Mouse (Mus musculus) heart, embryonic 10.5 days (tissue): ENCODE data around the gene Sos2. TPM values are rescaled to one million over a fixed set of nuclear protein-coding genes. Genes with fewer than 3 reads are reported as not detected.
"Not testable (repeated sequence)": the region's sequence is repeated elsewhere in the genome, so short reads cannot be mapped to it uniquely, and the experiment has no call there.

Experiments
- DNase-seq: peaks from one replicate; pipeline ENCODE4 v3.0.0-alpha.2; 2017; ENCODE audit warnings: low spot score
- H3K27ac ChIP-seq: fragments of 300-500 bp; sonication (generic); 2 replicates; pipeline ENCODE4 v1.5.1; 2016; ENCODE audit warnings: mild to moderate bottlenecking
- H3K27me3 ChIP-seq: fragments of 300-500 bp; sonication (generic); 2 replicates; pipeline ENCODE4 v1.6.1; 2016; ENCODE audit warnings: mild to moderate bottlenecking; ENCODE audit not compliant: poor library complexity, insufficient read depth, severe bottlenecking
- H3K36me3 ChIP-seq: fragments of 300-500 bp; sonication (generic); 2 replicates; pipeline ENCODE4 v1.6.1; 2016; ENCODE audit warnings: mild to moderate bottlenecking, moderate library complexity
- H3K4me1 ChIP-seq: fragments of 300-500 bp; sonication (generic); 2 replicates; pipeline ENCODE4 v1.6.1; 2016; ENCODE audit warnings: mild to moderate bottlenecking
- H3K4me3 ChIP-seq: fragments of 300-500 bp; sonication (generic); 2 replicates; pipeline ENCODE4 v1.5.1; 2016; ENCODE audit warnings: mild to moderate bottlenecking, moderate library complexity
- H3K9me3 ChIP-seq: fragments of 300-500 bp; sonication (generic); 2 replicates; pipeline ENCODE4 v1.6.1; 2016; ENCODE audit warnings: mild to moderate bottlenecking, moderate library complexity
- WGBS: fragments of 180-500 bp; shearing (Covaris S2); methylation state at CpG from one replicate; pipeline ENCODE4 v1.1.7; 2016; 5-methylcytosine and 5-hydroxymethylcytosine counted together
- polyA plus RNA-seq: library from polyadenylated mRNA; unstranded; fragments of >200 nt; fragmentation: Nextera tagmentation; extraction: Ambion mirVana; gene quantifications from 2 replicates; pipeline ENCODE4 v1.2.1, GENCODE M21; 2016

Sos2 gene
- polyA plus RNA-seq, 1 experiment from 2014 or later: 6.8 TPM

- not testable (repeated sequence) for H3K9me3 ChIP-seq, H3K4me3 ChIP-seq, H3K4me1 ChIP-seq, H3K27ac ChIP-seq, H3K27me3 ChIP-seq
- DNase-seq: peak; percentile 82
- H3K36me3 ChIP-seq: peaks cover 27% of the 10 kb centered on the region
Measured at GRCm38 (mm10) chr12:69653973-69654372, 27.7 kb downstream of the Sos2 start.

GRCm38 (mm10) chr12:69649511-69649910 is 32.1 kb downstream of the Sos2 start:
- H3K27me3 ChIP-seq: no peaks in the 10 kb centered on the region
- peaks cover 46% of the 10 kb centered on the region for H3K36me3 ChIP-seq
- H3K4me1 ChIP-seq: 0 out of 2 replicates have a peak, but pooled peaks cover 3% of the 10 kb centered on the region
- H3K9me3 ChIP-seq: peaks cover 3% of the 10 kb centered on the region; the same call in 1 of the 2 replicates
- no peak overlapping the region for H3K4me3 ChIP-seq
- DNase-seq: no peak
- H3K27ac ChIP-seq: no peak overlapping the region
- WGBS: 90% methylated on average over 8 of the region's 8 CpGs

- H3K4me1 ChIP-seq: 0 out of 2 replicates have a peak, but pooled peaks cover 3% of the 10 kb centered on the region
- no peaks in the 10 kb centered on the region for H3K9me3 ChIP-seq
- H3K27me3 ChIP-seq: no peaks in the 10 kb centered on the region
- 74% methylated on average over 8 of the region's 8 CpGs for WGBS
- no peak overlapping the region for H3K4me3 ChIP-seq
- DNase-seq: no peak
- no peak overlapping the region for H3K27ac ChIP-seq
- H3K36me3 ChIP-seq: peaks cover 31% of the 10 kb centered on the region; the same call in 1 of the 2 replicates
Measured at GRCm38 (mm10) chr12:69645821-69646616, 35.6 kb downstream of the Sos2 start.

- no peak for DNase-seq
- 0 out of 2 replicates have a peak, but pooled peaks cover 3% of the 10 kb centered on the region for H3K4me1 ChIP-seq
- H3K27ac ChIP-seq: no peak overlapping the region
- H3K36me3 ChIP-seq: peaks cover 33% of the 10 kb centered on the region
- H3K27me3 ChIP-seq: no peaks in the 10 kb centered on the region
- H3K4me3 ChIP-seq: no peak overlapping the region
- 83% methylated on average over 3 of the region's 3 CpGs for WGBS
- H3K9me3 ChIP-seq: no peaks in the 10 kb centered on the region
Measured at GRCm38 (mm10) chr12:69644877-69645276, 36.8 kb downstream of the Sos2 start.

- no peaks in the 10 kb centered on the region for H3K27me3 ChIP-seq
- H3K4me1 ChIP-seq: 0 out of 2 replicates have a peak, but pooled peaks cover 3% of the 10 kb centered on the region
- no peak for DNase-seq
- peaks cover 40% of the 10 kb centered on the region for H3K36me3 ChIP-seq
- no peak overlapping the region for H3K4me3 ChIP-seq
- H3K27ac ChIP-seq: no peak overlapping the region
- WGBS: 83% methylated on average over 5 of the region's 5 CpGs
- H3K9me3 ChIP-seq: no peaks in the 10 kb centered on the region
Measured at GRCm38 (mm10) chr12:69642877-69643276, 38.8 kb downstream of the Sos2 start.

GRCm38 (mm10) chr12:69634761-69635160 is 46.9 kb downstream of the Sos2 start:
- Histone ChIP-seq H3K36me3 (peaks cover 32% of the 10 kb centered on the region), H3K27me3 (no peaks in the 10 kb centered on the region), H3K4me3 (no peak overlapping the region), H3K9me3 (no peaks in the 10 kb centered on the region), H3K27ac (no peak overlapping the region), H3K4me1 (no peaks in the 10 kb centered on the region)
- DNase-seq: no peak
- 85% methylated on average over 3 of the region's 3 CpGs for WGBS

GRCm38 (mm10) chr12:69618590-69618989 is 63.1 kb downstream of the Sos2 start:
- H3K4me3 ChIP-seq, DNase-seq, H3K27ac ChIP-seq, H3K4me1 ChIP-seq, H3K27me3 ChIP-seq, H3K9me3 ChIP-seq: not testable (repeated sequence)
- H3K36me3 ChIP-seq: peaks cover 43% of the 10 kb centered on the region
- 56% methylated on average over 5 of the region's 5 CpGs for WGBS

- no peak for DNase-seq
- Histone ChIP-seq H3K36me3 (peaks cover 21% of the 10 kb centered on the region; the same call in 1 of the 2 replicates), H3K4me3 (no peak overlapping the region), H3K27me3 (no peaks in the 10 kb centered on the region), H3K27ac (no peak overlapping the region), H3K4me1 (no peaks in the 10 kb centered on the region), H3K9me3 (no peaks in the 10 kb centered on the region)
- 86% methylated on average over 2 of the region's 2 CpGs for WGBS
Measured at GRCm38 (mm10) chr12:69604367-69604766, 77.3 kb downstream of the Sos2 start.

GRCm38 (mm10) chr12:69597446-69597845 is 84.2 kb downstream of the Sos2 start:
- no peaks in the 10 kb centered on the region for H3K9me3 ChIP-seq
- H3K4me1 ChIP-seq: no peaks in the 10 kb centered on the region
- no peak overlapping the region for H3K4me3 ChIP-seq
- H3K27ac ChIP-seq: no peak overlapping the region
- peaks cover 11% of the 10 kb centered on the region for H3K36me3 ChIP-seq
- no peaks in the 10 kb centered on the region for H3K27me3 ChIP-seq
- DNase-seq: no peak
- WGBS: 83% methylated on average over 4 of the region's 4 CpGs

- no peaks in the 10 kb centered on the region for H3K27me3 ChIP-seq
- WGBS: 83% methylated on average over 5 of the region's 5 CpGs
- H3K9me3 ChIP-seq: no peaks in the 10 kb centered on the region
- H3K4me1 ChIP-seq: no peaks in the 10 kb centered on the region
- H3K27ac ChIP-seq: no peak overlapping the region
- H3K4me3 ChIP-seq: no peak overlapping the region
- peaks cover 35% of the 10 kb centered on the region for H3K36me3 ChIP-seq
- no peak for DNase-seq
Measured at GRCm38 (mm10) chr12:69593130-69593529, 88.5 kb downstream of the Sos2 start.

GRCm38 (mm10) chr12:69583270-69583629 is 98.4 kb downstream of the Sos2 start:
- Histone ChIP-seq H3K4me1 (peaks cover 28% of the 10 kb centered on the region; the same call in 1 of the 2 replicates), H3K9me3 (no peaks in the 10 kb centered on the region), H3K4me3 (peak overlapping the region; percentile 93), H3K27ac (peak overlapping the region; percentile 95), H3K27me3 (no peaks in the 10 kb centered on the region), H3K36me3 (peaks cover 43% of the 10 kb centered on the region)
- no peak for DNase-seq
- WGBS: 45% methylated on average over 5 of the region's 5 CpGs

- Histone ChIP-seq H3K9me3 (no peaks in the 10 kb centered on the region), H3K4me1 (peaks cover 28% of the 10 kb centered on the region; the same call in 1 of the 2 replicates), H3K27me3 (no peaks in the 10 kb centered on the region), H3K4me3 (peak within 1 kb of the TSS; percentile 93), H3K36me3 (peaks cover 46% of the 10 kb centered on the region), H3K27ac (peak within 1 kb of the TSS; percentile 95)
- peak; percentile 96 for DNase-seq
- WGBS: under 1% methylated on average over 56 of the region's 56 CpGs
Measured at GRCm38 (mm10) chr12:69582613-69583269, 98.9 kb downstream of the Sos2 start, which contains the start of gene Vcpkmt. Vcpkmt (minus strand) TSS chr12:69583028.

GRCm38 (mm10) chr12:69582216-69582612 is 99.4 kb downstream of the Sos2 start:
- peaks cover 46% of the 10 kb centered on the region for H3K36me3 ChIP-seq
- no peaks in the 10 kb centered on the region for H3K27me3 ChIP-seq
- DNase-seq: no peak
- 31% methylated on average over 9 of the region's 9 CpGs for WGBS
- no peaks in the 10 kb centered on the region for H3K9me3 ChIP-seq
- H3K4me3 ChIP-seq: peak overlapping the region; percentile 93
- peak overlapping the region; percentile 95 for H3K27ac ChIP-seq
- peaks cover 28% of the 10 kb centered on the region; the same call in 1 of the 2 replicates for H3K4me1 ChIP-seq
